Mouse (Mus musculus): ENCODE data around the gene Sft2d1. TPM values are rescaled to one million over a fixed set of nuclear protein-coding genes. Genes with fewer than 3 reads are reported as not detected.
"Not testable (repeated sequence)": the region's sequence is repeated elsewhere in the genome, so short reads cannot be mapped to it uniquely, and the experiment has no call there.

Sft2d1 gene
- polyA plus RNA-seq, 1 experiment, result 56.3 TPM

DNA sequence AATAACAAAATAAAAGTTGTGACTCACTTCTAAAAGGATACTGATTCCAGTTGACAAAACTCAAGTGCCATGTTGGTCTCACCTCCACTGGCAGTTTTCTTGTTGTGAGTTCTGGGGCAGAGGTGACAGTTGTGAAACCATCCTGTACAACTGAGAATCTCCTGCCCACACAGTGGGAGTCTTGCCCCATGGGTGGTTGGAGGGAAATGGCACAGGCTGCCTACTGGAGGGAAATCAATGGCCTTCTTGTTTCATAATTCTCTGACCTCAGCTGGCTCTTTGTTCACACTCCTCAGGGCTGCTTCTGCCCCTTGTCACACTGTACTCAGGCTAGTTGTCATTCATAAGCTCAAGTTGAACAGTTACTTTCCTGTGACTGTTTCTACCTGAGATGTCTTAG is 11.4 kb upstream of the Sft2d1 start:
- no peak overlapping the region for H3K4me3 ChIP-seq (ENCODE audit: insufficient read depth, low read length)
- TF ChIP-seq CTCF (IDR thresholded peaks at IDR 0.05; ENCODE audit: borderline replicate concordance, insufficient read depth, low read length), result no peak
- TF ChIP-seq POLR2A (IDR thresholded peaks at IDR 0.05; ENCODE audit: low read depth, low read length), result no peak
- H3K27ac ChIP-seq (ENCODE audit: insufficient read depth, low read length), result no peak overlapping the region
- H3K4me1 ChIP-seq (ENCODE audit: control insufficient read depth, insufficient read depth, low read length), result no peaks in the 10 kb centered on the region

DNA sequence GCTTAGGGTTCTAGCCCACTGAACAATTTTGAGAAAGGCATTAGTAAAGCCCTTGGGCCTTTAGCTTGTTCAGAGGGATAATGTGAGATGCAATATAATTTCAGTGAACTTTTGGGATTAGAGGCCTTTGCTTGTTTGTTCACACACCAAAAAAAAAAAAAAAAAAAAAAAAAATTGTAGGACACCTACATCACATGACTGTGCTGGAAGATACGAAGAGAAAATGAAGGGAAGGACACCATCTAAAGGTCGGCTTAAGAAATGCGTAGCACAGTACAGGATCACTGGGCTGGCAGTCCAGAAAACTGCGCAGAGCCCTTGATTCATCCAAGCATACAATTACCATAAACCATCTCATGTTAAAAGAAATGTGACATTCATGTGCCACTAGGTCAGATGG is 9.4 kb upstream of the Sft2d1 start:
- Histone ChIP-seq H3K4me3 (ENCODE audit: insufficient read depth, low read length) (no peak overlapping the region), H3K4me1 (ENCODE audit: control insufficient read depth, insufficient read depth, low read length) (no peaks in the 10 kb centered on the region), H3K27ac (ENCODE audit: insufficient read depth, low read length) (no peak overlapping the region)
- TF ChIP-seq POLR2A (IDR thresholded peaks at IDR 0.05; ENCODE audit: low read depth, low read length), result no peak
- TF ChIP-seq CTCF (IDR thresholded peaks at IDR 0.05; ENCODE audit: borderline replicate concordance, insufficient read depth, low read length), result no peak

DNA sequence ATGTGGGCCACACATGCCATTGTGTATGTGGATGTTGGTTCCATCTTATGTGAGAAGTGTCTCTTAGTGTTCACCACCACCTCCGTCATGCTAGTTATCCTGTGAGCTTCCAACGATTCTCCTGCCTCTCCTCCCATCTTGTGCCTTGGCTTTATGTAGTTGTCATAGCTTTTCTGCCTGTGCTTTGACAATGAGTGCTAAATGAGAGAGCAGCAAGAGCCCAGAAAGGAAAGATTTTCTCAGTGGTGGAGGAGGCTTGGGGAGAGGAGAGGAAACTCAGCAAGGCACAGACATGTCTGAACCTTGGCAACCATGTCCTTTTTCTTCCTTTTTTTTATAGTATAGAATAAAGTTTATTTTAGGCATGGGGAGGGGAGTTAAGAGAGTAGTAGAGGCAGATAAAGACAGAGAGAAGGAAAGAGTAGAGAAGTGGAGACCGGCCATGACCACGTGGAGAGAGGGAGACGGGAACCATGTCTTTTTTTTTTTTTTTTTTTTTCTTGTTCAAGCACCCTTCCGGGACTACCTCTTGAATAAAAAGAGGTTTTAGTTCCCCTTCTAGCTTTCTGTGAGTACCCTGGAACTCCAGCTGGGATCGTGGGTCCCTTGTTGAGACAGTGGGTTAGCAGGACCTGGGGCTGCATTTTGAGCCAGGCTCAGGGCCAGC is 8.0 kb upstream of the Sft2d1 start:
- TF ChIP-seq POLR2A (IDR thresholded peaks at IDR 0.05; ENCODE audit: low read depth, low read length), result no peak
- Histone ChIP-seq H3K27ac (ENCODE audit: insufficient read depth, low read length) (no peak overlapping the region), H3K4me3 (ENCODE audit: insufficient read depth, low read length) (no peak overlapping the region), H3K4me1 (ENCODE audit: control insufficient read depth, insufficient read depth, low read length) (no peaks in the 10 kb centered on the region)

DNA sequence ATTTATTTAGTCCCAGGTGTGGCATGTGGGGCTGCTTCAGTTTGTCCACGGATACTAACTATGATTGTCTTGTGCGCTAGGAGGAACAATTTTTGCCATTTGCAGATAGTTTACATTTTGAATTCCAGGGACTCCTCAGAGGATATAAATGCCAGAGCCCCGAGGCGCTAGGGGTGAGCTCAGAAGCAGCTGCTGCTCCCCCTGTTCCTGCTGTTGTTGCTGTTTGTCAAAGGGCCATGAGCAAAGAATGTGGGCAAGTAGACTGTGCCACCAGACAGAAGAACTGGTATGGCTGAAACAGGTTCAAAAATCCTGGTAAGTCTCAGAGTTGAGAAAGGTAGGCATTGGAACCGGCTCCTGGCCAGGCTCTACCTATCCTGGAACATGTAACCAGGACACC is 7.2 kb upstream of the Sft2d1 start:
- no peak overlapping the region for H3K27ac ChIP-seq (ENCODE audit: insufficient read depth, low read length)
- TF ChIP-seq CTCF (IDR thresholded peaks at IDR 0.05; ENCODE audit: borderline replicate concordance, insufficient read depth, low read length) (no peak), POLR2A (IDR thresholded peaks at IDR 0.05; ENCODE audit: low read depth, low read length) (no peak)
- H3K4me1 ChIP-seq (ENCODE audit: control insufficient read depth, insufficient read depth, low read length), result no peaks in the 10 kb centered on the region
- H3K4me3 ChIP-seq (ENCODE audit: insufficient read depth, low read length), result no peak overlapping the region

DNA sequence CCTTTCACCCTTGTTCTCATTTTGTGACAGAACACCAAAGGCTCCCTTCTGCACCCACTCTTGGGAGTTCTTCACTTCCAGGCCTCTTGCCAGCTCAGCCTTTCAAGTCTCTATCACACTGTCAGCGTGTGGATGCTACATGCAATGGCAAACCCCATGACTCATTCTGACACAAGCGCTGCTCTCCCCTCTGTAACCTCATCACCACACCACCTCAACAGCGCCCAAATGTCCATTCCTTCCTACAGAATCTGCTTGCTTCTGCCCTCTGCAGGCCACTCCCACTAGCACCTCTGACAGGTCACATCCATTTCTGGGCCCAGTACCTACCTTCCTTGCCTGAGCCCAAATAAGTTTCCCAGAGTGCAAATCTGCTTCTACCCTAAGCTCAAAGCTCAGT is 5.1 kb upstream of the Sft2d1 start:
- Histone ChIP-seq H3K27ac (ENCODE audit: insufficient read depth, low read length) (no peak overlapping the region), H3K4me1 (ENCODE audit: control insufficient read depth, insufficient read depth, low read length) (no peaks in the 10 kb centered on the region), H3K4me3 (ENCODE audit: insufficient read depth, low read length) (no peak overlapping the region)
- 0 out of 2 replicates have a peak, but pooled peaks have one; percentile 14 for TF ChIP-seq CTCF (IDR thresholded peaks at IDR 0.05; ENCODE audit: borderline replicate concordance, insufficient read depth, low read length)
- TF ChIP-seq POLR2A (IDR thresholded peaks at IDR 0.05; ENCODE audit: low read depth, low read length), result no peak

DNA sequence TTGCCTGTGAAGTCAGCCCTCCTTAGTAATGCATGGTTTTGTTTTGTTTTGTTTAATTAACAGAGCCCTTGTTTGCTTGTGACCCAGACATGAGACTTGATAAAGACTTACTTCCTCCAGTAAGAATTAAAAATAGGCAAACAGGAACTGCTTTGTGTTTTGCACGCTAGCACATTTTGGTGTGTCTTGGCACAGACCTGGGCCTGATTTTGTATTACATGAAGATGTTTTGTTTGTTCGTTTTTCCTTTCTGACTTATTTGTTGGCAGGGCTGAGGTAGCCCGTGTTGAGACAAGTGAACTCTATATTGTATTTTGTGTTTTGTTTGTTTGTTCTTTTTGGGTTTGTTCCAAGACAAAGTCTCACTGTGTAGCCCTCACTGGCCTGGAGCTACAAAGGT is 849 bp downstream of the Sft2d1 start:
- Histone ChIP-seq H3K27ac (ENCODE audit: insufficient read depth, low read length) (no peak overlapping the region), H3K4me3 (ENCODE audit: insufficient read depth, low read length) (peak overlapping the region; percentile 95), H3K4me1 (ENCODE audit: control insufficient read depth, insufficient read depth, low read length) (0 out of 2 replicates have a peak, but pooled peaks cover 9% of the 10 kb centered on the region)
- no peak for TF ChIP-seq CTCF (IDR thresholded peaks at IDR 0.05; ENCODE audit: borderline replicate concordance, insufficient read depth, low read length)
- TF ChIP-seq POLR2A (IDR thresholded peaks at IDR 0.05; ENCODE audit: low read depth, low read length), result no peak

DNA sequence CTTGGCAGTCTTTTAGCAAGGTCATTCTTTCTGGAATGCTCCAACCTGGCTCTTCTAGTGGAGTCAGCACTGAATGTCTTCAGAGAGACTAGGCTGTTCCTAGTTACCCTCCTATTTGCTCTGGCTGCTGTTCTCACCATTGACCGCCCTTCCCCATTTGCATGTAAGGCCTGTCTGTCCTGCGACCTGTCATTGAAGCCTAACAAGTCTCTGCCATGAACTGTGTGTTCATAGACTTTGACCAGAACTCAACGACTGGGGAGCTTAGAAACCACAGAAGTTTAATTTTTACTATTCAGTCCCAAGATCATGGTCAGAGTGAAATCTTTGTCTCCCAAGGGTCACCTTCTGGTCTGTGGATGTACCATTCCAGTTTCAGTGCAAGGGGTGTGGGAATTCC is 3.1 kb downstream of the Sft2d1 start:
- Histone ChIP-seq H3K4me1 (ENCODE audit: control insufficient read depth, insufficient read depth, low read length) (0 out of 2 replicates have a peak, but pooled peaks cover 9% of the 10 kb centered on the region), H3K4me3 (ENCODE audit: insufficient read depth, low read length) (no peak overlapping the region), H3K27ac (ENCODE audit: insufficient read depth, low read length) (no peak overlapping the region)
- no peak for TF ChIP-seq CTCF (IDR thresholded peaks at IDR 0.05; ENCODE audit: borderline replicate concordance, insufficient read depth, low read length)
- no peak for TF ChIP-seq POLR2A (IDR thresholded peaks at IDR 0.05; ENCODE audit: low read depth, low read length)

DNA sequence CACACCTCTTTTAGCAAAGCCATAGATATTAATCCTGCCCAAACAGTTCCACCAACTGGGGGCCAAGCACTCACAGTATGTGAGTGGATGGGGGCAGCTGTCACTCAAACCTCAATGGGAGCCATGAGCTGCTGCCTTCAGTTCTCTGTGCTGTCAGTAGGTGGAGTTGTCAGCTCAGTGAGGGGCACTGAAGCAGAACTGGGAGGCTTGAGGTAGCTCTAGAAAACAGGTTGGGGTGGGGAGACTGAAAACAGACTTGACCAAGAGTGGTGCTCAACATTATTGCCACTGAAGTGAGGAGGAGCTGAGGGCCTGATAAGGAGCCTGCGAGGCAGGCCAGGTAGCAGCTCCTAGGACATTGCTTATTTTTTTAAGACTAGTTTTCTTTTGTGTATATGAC is 5.3 kb downstream of the Sft2d1 start:
- TF ChIP-seq CTCF (IDR thresholded peaks at IDR 0.05; ENCODE audit: borderline replicate concordance, insufficient read depth, low read length) (peak; percentile 17; the same call in 1 of the 2 replicates), POLR2A (IDR thresholded peaks at IDR 0.05; ENCODE audit: low read depth, low read length) (no peak)
- Histone ChIP-seq H3K27ac (ENCODE audit: insufficient read depth, low read length) (no peak overlapping the region), H3K4me1 (ENCODE audit: control insufficient read depth, insufficient read depth, low read length) (0 out of 2 replicates have a peak, but pooled peaks cover 9% of the 10 kb centered on the region), H3K4me3 (ENCODE audit: insufficient read depth, low read length) (no peak overlapping the region)

DNA sequence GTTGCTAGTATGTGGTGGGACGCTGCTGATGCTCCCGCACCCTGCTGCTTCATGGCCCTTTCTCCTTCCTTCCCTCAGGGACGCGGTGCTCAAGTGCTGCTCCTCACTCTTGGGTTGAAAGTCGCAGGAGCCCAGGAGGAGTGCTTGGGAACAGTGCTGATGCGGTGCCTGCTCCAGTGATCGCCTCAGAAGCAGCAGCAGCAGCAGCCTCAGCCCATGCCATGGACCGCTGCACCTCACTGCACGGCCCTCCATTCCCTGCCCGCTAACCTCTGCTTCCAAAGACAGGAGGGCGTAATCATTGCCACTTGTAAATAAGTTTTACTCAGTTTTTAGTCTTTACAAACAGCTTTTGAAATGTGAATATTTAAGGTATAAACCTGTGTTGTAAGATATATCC is 16.0 kb downstream of the Sft2d1 start:
- not testable (repeated sequence) for H3K4me3 ChIP-seq (ENCODE audit: insufficient read depth, low read length); H3K27ac ChIP-seq (ENCODE audit: insufficient read depth, low read length); H3K4me1 ChIP-seq (ENCODE audit: control insufficient read depth, insufficient read depth, low read length)

DNA sequence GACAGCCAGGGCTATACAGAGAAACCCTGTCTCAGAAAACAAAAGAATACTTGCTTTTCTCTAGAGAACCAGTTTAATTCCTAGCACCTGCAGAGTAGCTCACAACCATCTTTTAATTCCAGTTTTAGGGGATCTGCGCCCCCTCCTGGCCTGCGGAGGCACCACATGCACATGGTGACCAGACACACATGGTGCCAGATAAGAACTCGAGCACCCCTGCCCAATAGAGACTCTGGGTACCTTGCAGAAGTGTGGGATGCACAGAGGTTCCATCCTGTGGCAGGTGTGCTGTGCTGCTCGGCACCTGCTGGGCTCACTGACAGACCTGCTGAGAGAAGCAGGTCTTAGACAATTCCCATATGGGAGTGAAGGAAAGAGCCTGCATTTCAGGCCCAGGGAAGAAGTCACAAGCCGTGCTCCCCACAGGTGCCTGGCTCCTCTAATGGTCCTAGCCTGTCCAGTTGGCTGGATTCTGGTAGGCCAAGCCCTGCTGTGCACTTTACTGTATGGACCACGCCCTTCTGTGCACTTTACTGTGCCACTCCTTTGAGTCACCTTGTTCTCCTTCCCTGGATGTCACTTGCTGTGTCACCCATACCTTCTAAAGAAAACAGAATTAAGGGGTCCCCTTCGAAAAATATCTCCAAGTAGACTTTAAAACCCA is 17.7 kb downstream of the Sft2d1 start:
- no peak for TF ChIP-seq POLR2A (IDR thresholded peaks at IDR 0.05; ENCODE audit: low read depth, low read length)
- peak; percentile 59; the same call in 1 of the 2 replicates for TF ChIP-seq CTCF (IDR thresholded peaks at IDR 0.05; ENCODE audit: borderline replicate concordance, insufficient read depth, low read length)
- H3K4me1 ChIP-seq (ENCODE audit: control insufficient read depth, insufficient read depth, low read length), result no peaks in the 10 kb centered on the region
- no peak overlapping the region for H3K4me3 ChIP-seq (ENCODE audit: insufficient read depth, low read length)
- no peak overlapping the region for H3K27ac ChIP-seq (ENCODE audit: insufficient read depth, low read length)
